Mouse (Mus musculus) c-Kit-positive CD71-positive TER-119-negative erythroid progenitor cells, embryonic 14.5 days (primary cell): Measurements from ENCODE around the gene Tnfrsf11a.

Experiments used
- DNase-seq: peaks from one replicate; pipeline ENCODE4 v3.0.0-alpha.2; 2013; ENCODE audit warnings: low read depth

The Tnfrsf11a gene

DNA sequence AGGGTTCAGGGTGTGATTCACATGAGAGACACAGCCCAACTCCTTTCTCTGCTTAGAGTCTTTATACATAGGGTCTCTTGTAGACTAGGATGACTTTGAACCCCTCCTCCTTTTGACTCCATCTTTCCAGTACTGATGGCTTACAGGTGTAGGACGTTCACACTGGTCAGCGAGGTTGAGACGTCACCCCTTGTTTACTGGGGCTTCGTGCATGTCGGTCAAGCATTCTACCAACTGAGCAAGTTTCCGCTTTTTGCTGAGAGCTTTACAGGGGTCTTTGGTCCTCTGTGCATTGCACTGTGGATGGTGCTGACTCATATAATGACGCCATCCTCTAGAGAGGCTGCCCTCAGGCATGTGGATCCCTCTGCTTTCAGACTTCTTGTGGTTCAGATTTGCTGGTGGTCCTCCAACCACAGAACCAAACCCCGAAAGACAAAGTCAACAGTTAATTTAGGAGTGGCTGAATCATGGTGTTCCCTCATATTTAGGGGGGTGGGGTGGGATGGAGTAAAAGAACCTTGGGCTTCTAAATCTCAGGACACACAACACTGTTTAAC is 47.3 kb downstream of the Tnfrsf11a start:
- DNase-seq = no peak

DNA sequence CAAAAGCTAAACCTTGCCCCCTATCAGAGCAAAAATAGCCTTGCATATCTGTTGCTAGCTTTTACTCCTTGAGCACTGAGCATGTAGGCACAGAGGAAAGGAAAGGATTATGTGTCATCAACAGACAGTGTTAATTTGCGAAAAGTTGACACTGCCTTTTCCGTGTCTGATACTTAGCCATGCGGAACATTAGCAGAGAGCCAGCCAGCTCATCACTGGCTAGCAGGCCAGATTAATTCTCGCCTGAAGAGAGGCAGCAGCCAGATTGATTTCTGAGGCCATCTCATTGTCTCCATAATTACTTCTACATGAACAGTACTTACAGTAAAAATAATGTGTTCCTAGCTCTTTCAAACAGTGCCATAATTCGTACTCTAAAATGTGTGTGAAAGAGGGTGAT is 48.7 kb downstream of the Tnfrsf11a start:
- DNase-seq = no peak

DNA sequence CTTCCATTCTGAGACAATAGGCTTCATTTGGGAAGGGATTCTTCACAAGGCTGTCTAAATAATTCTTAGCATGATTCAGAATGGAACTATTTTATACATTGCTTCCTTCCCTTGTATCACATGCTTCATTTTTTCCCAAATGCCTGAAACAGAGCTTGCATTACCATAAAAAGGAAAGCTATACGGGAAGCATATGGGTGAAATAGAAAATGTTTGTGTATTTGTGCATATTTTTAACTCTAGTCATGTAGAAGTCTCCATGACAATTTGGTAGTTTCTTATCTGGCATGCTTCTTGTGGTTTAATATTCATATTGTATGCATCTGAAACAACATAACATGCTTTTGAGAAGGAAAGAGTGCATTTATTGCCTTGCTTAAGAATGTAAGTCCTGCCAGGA is 52.3 kb downstream of the Tnfrsf11a start:
- DNase-seq = no peak

DNA sequence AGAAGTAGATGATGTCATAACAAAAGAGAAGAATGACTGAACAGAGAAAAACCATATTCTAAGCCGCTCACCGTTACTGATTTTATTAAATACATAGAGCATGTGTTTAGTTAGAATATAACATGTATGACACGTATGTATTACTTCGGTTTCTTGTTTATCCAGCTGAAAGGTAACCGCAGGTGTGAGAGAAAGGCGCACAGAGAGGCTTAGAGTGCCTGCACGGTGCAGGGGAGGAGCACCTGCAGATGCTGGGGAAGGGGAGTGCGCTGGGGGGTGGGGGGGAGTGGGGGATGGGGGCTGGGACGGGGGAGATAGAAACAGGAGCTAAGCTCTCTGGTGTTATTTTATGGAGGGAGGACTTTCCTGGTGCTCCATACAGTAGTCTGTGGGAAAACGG is 62.4 kb downstream of the Tnfrsf11a start:
- DNase-seq = no peak

- DNase-seq = no peak
These were observed 62.9 kb downstream of the Tnfrsf11a start for GRCm38 (mm10) chr1:105843386-105843785.

DNA sequence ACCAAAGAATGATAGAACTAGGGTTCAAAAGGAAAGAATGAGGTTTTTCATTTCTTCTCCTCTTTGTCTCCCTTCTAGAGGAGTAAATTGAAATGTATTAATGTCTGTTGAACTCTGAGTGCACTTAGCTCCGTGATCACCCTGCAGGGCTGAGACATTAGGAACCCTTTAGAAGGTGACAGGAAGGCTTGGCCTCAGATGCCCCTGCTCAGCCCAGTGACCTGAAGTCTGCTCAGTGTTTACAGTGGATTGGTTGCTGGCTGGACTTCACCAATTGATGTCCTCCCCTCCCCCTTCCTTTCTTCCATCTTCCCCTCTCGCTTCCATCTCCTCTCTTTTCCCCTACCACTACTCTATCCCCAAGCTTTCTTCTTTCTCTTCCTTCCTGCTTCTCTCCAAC is 63.3 kb downstream of the Tnfrsf11a start:
- DNase-seq = no peak

DNA sequence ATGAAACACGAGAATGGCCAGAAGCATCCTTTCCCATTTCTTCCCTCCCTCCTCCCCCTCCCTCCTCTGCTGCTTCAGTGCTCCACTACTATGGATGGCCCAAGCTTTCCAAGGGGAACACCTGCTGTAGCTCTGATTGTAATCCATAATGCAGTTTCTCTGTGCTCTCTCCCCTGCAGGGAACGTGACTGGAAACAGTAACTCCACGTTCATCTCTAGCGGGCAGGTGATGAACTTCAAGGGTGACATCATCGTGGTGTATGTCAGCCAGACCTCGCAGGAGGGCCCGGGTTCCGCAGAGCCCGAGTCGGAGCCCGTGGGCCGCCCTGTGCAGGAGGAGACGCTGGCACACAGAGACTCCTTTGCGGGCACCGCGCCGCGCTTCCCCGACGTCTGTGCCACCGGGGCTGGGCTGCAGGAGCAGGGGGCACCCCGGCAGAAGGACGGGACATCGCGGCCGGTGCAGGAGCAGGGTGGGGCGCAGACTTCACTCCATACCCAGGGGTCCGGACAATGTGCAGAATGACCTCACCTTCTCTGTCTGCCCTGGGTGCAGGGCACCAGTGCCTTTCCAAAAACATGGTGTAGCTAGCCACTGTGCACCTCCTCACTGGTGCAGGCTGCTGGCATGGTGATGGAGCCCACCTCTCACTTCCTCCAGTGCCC is 64.0 kb downstream of the Tnfrsf11a start:
- DNase-seq = no peak

GRCm38 (mm10) chr1:105846431-105846830 is 65.9 kb downstream of the Tnfrsf11a start:
- no peak for DNase-seq

- no peak for DNase-seq
These were observed 68.3 kb downstream of the Tnfrsf11a start for GRCm38 (mm10) chr1:105848806-105849205.

DNA sequence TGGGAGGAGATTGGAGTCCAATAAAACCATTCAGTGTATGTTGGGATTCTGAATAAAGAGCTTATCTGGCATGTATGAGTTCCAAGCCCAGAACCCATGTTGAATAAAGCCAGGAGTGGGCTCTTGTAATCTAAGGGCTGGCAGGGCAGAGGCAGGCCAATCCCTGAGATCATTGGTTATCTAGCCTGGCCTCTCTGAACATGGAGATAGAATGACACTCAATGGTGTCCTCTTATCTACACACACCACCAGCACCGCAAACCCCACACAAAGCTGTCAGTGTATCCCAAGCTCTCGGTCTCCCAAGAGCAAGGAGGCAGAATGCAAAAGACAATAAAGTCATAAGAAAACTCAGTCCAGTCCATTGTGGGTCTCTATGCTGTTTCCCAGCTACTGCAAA is 70.8 kb downstream of the Tnfrsf11a start:
- DNase-seq = peak; percentile 63

GRCm38 (mm10) chr1:105859740-105860139 is 79.2 kb downstream of the Tnfrsf11a start:
- DNase-seq = no peak

DNA sequence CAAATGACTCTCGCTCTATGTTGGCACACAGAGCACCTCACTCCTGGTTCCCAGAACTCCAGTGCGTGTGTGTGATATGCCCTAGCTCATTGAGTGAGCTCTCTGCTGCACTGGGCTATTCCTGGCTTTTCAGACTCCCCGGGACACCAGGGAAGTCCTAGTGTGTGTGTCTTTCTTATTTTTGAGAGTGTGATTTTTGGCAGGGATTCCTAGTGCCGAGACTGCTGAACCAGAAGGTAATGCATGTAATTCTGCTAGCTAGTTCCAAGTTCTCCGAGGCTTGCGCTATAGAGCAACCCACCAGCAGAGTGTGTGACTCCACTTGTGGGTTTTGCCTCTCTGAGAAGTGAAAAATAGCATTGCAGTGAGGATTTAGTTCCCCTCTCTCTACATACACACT is 96.1 kb downstream of the Tnfrsf11a start:
- no peak for DNase-seq

DNA sequence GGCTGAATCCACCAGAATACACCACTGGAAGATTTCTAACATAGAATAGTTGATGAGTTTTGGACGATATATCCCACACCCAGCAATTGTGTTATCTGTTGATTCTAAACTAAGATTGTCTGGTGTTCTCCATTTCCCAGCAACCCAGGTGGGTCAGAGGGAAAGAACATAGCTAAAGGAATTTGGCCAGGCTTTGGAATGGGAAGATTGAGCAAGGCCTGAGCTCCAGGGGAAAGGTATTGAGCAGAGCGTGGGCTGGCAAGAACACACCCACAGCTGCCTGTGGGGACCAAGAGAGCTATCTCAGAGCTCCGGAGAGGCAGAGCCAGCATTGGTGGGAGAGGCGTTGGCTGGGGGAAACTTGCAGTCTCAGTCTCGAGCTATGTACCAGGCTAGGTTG is 97.3 kb downstream of the Tnfrsf11a start:
- no peak for DNase-seq

DNA sequence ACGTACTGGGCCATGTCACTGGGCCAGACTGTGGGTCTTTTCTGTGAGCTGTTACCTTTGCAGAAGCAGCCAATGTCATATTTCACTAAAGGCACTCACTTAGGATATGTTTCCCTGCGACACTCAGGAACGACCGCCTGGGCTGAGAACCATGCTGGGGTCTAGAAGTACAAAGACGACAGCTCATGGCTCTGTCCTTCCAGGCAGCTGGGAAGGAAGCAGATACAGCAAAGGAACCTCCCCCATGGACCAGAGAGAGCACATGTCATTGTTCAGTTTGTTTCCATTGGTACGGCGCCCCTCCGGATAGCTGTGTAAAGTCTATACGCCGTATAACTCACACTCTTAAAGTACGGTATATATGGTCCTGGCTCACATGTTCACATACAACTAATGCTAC is 97.9 kb downstream of the Tnfrsf11a start:
- no peak for DNase-seq

DNA sequence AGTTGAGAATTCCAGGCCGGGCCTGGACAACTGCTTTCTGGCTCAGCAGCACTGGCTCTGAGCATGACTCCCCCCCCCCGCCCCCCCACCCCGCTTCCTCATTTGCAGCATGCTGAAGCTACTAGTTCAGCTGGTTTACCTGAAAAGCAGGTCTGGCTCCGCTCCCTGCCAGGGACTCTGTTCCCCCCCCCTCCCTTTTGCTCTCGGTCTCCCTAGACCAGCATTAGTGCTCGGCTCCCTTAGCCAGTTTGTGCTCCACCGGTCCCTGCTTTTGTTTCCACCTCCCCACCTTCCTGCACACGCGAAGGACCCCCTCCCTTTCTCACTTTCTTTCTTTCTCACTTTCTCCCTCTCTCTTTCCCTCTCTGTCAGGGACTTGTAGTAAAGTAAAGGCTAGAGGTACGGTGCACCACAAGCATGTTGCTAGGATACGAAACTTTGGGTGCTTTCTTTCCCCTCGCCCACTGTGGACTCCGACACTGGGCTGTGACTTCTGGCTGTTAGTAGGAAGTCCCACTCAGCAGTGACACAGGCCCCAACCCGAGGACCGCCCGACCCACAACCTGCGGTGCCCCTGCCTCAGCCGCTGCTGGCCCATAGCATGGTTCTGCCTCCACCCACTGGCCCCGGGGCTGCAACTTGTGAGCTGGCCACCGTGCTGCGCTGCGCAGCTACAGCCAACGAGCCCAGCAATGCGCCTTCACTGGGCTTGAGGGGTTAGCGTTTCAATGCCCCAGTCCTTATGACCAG is 100.2 kb downstream of the Tnfrsf11a start:
- DNase-seq = no peak

DNA sequence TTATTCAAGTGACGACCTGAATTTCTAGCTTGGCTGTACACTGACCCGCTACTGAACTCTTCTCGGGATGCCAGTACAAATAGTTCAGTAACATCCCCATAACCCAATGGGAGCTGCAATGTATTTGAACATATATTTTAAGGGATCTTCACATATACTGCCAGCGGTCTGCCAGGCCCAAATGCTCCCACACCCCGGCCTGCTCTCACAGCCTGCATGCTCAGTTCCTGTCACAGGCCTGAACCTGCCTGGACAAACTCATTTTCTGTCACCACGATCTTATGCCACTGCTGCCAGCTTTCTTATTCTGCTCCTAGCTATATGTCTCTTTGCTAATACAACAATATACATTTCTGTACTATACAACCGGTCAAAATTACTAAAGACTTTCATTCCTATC is 100.9 kb downstream of the Tnfrsf11a start:
- DNase-seq = no peak

- DNase-seq = no peak
These were observed 103.0 kb downstream of the Tnfrsf11a start for GRCm38 (mm10) chr1:105883498-105883897.

GRCm38 (mm10) chr1:105885101-105885500 is 104.6 kb downstream of the Tnfrsf11a start:
- no peak for DNase-seq

- no peak for DNase-seq
These were observed 105.1 kb downstream of the Tnfrsf11a start for GRCm38 (mm10) chr1:105885575-105885974.

GRCm38 (mm10) chr1:105886358-105886757 is 105.8 kb downstream of the Tnfrsf11a start:
- DNase-seq = no peak

DNA sequence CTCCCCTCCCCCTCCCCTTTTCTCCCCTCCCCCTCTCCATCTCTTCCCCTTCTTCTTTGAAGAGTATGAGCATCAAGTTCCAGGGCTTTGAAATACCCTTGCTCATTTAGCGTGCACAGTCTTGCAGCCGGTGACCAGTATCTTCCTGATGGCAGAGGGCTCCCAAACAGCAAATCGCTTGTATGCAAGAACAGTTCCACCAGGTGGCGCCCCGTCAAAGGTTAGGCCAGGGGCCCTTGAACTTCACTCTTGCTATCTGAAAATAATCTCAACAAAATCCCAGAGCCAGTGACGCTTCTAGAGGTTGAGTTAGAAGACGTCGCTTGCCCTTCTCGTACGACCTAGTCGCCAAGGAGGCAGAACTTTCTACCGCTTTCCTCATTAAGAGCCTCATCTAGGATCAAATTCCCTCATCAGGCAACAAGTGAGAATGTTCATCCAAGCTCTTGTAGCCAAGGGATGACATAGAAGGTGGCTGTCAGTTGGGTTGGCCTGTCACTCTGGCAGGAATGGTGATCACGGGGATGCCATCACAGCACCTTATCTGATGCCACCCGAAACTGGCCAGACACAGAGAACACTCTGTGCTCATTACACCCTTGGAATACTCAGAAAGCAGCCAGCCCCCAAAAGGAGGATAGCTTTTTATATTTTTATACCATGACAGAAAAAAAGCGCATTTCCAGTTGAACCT is 110.7 kb downstream of the Tnfrsf11a start:
- DNase-seq = peak; percentile 62

GRCm38 (mm10) chr1:105895019-105895418 is 114.5 kb downstream of the Tnfrsf11a start:
- DNase-seq = no peak
